Mouse (Mus musculus): ENCODE measurements around the gene Cd55. TPM values are rescaled to one million over a fixed set of nuclear protein-coding genes. Genes with fewer than 3 reads are reported as not detected.

The Cd55 gene
- polyA plus RNA-seq (2012; rRNA removed): 21.1 and 24.2 TPM in 2 replicates

DNA sequence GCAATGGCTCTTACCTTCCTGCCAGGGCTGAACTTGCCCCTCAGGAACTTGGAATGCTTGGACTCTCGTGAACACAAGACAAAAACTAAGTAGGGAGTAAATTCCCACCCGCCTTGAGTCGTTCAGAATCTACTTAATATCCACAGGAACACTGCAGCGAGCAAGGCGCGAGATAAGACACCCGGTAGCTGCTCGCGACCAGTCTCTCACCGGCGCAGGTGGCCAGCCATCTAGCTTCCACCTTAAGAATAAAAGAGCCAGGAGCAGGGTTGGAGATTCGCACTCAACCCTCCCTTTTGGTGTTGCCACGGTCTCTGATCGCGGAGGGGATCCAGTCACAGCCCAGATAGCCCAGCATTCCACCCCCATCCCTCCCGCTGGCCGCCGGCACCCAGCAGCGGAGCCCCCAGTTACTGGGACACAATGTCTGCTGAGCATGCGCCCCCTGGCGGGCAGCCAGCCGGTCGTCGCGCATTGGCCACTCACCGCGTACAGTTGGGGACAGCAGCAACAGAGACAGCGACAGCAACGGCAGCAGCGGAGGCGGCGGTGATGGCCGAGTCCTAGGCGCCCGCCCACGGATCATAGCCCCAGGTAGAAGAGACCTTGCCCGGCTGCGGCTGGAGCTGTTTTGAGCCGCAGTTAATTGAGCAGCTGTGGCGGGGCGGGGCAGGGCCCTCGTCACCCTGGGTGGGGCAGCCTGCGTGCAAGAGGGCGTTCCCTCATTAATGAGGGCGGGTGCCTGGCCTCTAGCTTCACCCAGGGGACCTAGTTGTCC is at the start of gene Cd55:
Cd55 (minus strand) TSS at position 661 of the 778 bp plus-strand sequence.
- TF ChIP-seq POLR2A (IDR thresholded peaks at IDR 0.05; ENCODE audit: borderline replicate concordance, extremely low read depth, low read depth, low read length): peak; percentile 30; the same call in 1 of the 2 replicates
- peak; percentile 48 for TF ChIP-seq CTCF (IDR thresholded peaks at IDR 0.05; ENCODE audit: insufficient read depth, low read length)
- Histone ChIP-seq H3K4me1 (ENCODE audit: control insufficient read depth, insufficient read depth, low read length) (peaks cover 4% of the 10 kb centered on the region; the same call in 1 of the 2 replicates), H3K4me3 (replicated peaks; ENCODE audit: extremely low read depth, low read depth, low read length) (peak within 1 kb of the TSS; percentile 72)
- WGBS: under 1% methylated on average over 45 of the region's 45 CpGs
- DNase-seq: peak; percentile 89

- 43% methylated on average over 3 of the region's 3 CpGs for WGBS
- TF ChIP-seq POLR2A (IDR thresholded peaks at IDR 0.05; ENCODE audit: borderline replicate concordance, extremely low read depth, low read depth, low read length): no peak
- TF ChIP-seq CTCF (IDR thresholded peaks at IDR 0.05; ENCODE audit: insufficient read depth, low read length): no peak
- no peak overlapping the region for H3K4me3 ChIP-seq (replicated peaks; ENCODE audit: extremely low read depth, low read depth, low read length)
- H3K4me1 ChIP-seq (ENCODE audit: control insufficient read depth, insufficient read depth, low read length): no peaks in the 10 kb centered on the region; the same call in 1 of the 2 replicates
- no peak for DNase-seq
Measured at GRCm38 (mm10) chr1:130511823-130512370, 49.4 kb upstream of the Cd55 start.

DNA sequence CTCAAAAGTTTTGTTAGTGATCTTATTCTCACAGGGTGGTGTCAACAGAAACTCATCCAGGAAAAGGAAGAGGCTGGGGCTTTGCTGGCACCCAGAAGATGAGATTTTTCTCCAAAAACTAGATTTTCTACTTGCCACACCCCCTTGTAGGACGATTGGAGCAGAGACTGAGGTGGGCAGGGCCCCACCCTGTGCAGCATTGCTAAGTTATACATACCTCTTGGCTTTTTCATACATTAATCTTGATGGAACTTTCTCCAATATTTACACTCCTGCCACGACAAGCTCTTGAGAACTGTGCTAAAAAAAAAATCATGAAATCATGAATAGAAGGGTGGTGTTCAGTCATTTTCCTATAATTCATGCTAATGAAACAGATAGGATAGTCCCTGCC is 46.4 kb upstream of the Cd55 start:
- Histone ChIP-seq H3K4me1 (ENCODE audit: control insufficient read depth, insufficient read depth, low read length) (no peaks in the 10 kb centered on the region; the same call in 1 of the 2 replicates), H3K4me3 (replicated peaks; ENCODE audit: extremely low read depth, low read depth, low read length) (no peak overlapping the region)
- TF ChIP-seq POLR2A (IDR thresholded peaks at IDR 0.05; ENCODE audit: borderline replicate concordance, extremely low read depth, low read depth, low read length): no peak
- TF ChIP-seq CTCF (IDR thresholded peaks at IDR 0.05; ENCODE audit: insufficient read depth, low read length): no peak
- 40% methylated on average over 2 of the region's 2 CpGs for WGBS
- no peak for DNase-seq

DNA sequence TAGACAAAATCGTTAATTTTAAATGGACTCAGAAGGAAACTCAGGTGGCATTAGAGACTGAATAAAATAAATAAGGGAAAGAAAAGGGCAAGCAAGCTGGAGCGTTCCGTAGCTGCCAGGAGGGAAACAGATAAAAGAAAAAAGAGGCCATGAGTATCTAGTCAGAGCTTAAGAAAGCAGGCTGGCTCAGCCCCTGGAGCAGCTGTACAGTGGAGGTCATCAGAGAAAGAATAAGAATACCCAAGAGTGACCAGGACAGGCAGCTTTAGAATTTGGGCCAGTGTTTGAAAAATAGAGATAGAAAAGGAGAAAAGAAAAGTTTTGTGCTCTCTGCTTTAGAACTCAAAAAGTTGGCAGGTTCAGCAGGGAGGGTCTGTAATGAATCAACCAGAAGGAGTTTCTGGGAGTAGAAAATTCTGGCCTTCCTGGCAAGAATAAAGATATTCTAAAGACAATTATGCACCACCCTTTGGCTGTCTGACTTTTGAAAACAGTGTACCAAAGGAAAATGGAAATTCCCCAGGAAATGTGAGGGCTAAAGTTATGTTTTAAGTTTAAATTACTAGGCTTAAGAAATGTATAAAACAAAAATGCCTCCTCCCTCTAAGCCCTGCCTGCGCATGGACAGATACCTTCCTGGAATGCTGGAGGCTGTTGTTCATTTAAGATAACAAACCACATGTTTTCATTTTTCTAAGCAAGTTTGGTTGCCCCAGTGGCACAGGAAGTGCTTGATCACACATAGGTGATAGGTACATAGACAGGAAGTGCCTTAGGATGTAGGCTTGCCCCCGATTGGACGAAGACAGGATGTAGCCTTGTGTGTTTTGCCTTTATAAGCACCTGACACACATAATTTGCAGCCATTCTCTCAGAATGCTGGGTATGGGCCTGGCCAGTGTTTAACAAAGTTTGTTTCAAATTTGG is 45.7 kb upstream of the Cd55 start:
- no peak for DNase-seq
- H3K4me3 ChIP-seq (replicated peaks; ENCODE audit: extremely low read depth, low read depth, low read length): no peak overlapping the region
- H3K4me1 ChIP-seq (ENCODE audit: control insufficient read depth, insufficient read depth, low read length): no peaks in the 10 kb centered on the region; the same call in 1 of the 2 replicates
- WGBS: 58% methylated on average over 6 of the region's 6 CpGs
- TF ChIP-seq POLR2A (IDR thresholded peaks at IDR 0.05; ENCODE audit: borderline replicate concordance, extremely low read depth, low read depth, low read length) (no peak), CTCF (IDR thresholded peaks at IDR 0.05; ENCODE audit: insufficient read depth, low read length) (no peak)

DNA sequence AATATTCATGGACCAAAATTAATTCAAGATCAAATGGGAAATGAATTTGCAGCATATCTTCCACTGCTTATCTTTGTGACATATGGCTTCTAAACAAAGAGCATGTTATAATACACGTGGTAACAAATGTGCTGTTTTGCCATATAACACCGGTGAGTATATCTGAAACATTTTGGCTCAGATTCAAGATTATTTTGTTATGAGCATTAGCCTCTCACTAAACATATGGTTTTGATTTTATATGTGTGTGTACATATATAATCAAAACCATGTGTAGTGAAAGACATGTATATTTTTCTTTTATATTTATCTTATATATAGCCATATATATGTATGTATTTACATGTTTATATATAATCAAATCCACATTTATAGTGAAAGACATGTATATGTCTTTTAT is 44.9 kb upstream of the Cd55 start:
- no peaks in the 10 kb centered on the region; the same call in 1 of the 2 replicates for H3K4me1 ChIP-seq (ENCODE audit: control insufficient read depth, insufficient read depth, low read length)
- TF ChIP-seq POLR2A (IDR thresholded peaks at IDR 0.05; ENCODE audit: borderline replicate concordance, extremely low read depth, low read depth, low read length): no peak
- DNase-seq: no peak
- no peak overlapping the region for H3K4me3 ChIP-seq (replicated peaks; ENCODE audit: extremely low read depth, low read depth, low read length)
- 47% methylated on average over 2 of the region's 2 CpGs for WGBS

GRCm38 (mm10) chr1:130499962-130500361 is 37.4 kb upstream of the Cd55 start:
- TF ChIP-seq CTCF (IDR thresholded peaks at IDR 0.05; ENCODE audit: insufficient read depth, low read length) (no peak), POLR2A (IDR thresholded peaks at IDR 0.05; ENCODE audit: borderline replicate concordance, extremely low read depth, low read depth, low read length) (no peak)
- no peaks in the 10 kb centered on the region for H3K4me1 ChIP-seq (ENCODE audit: control insufficient read depth, insufficient read depth, low read length)
- WGBS: 66% methylated on average over 2 of the region's 2 CpGs

GRCm38 (mm10) chr1:130498331-130498730 is 35.8 kb upstream of the Cd55 start:
- Histone ChIP-seq H3K4me1 (ENCODE audit: control insufficient read depth, insufficient read depth, low read length) (no peaks in the 10 kb centered on the region), H3K4me3 (replicated peaks; ENCODE audit: extremely low read depth, low read depth, low read length) (no peak overlapping the region)
- DNase-seq: no peak
- TF ChIP-seq POLR2A (IDR thresholded peaks at IDR 0.05; ENCODE audit: borderline replicate concordance, extremely low read depth, low read depth, low read length) (no peak), CTCF (IDR thresholded peaks at IDR 0.05; ENCODE audit: insufficient read depth, low read length) (no peak)

More at GRCm38 (mm10) chr1:130499962-130500361, 37.4 kb upstream of the Cd55 start:
- no peak for DNase-seq
- no peak overlapping the region for H3K4me3 ChIP-seq (replicated peaks; ENCODE audit: extremely low read depth, low read depth, low read length)

- no peak for DNase-seq
- WGBS: 45% methylated on average over 10 of the region's 10 CpGs
- TF ChIP-seq CTCF (IDR thresholded peaks at IDR 0.05; ENCODE audit: insufficient read depth, low read length) (no peak), POLR2A (IDR thresholded peaks at IDR 0.05; ENCODE audit: borderline replicate concordance, extremely low read depth, low read depth, low read length) (no peak)
- Histone ChIP-seq H3K4me3 (replicated peaks; ENCODE audit: extremely low read depth, low read depth, low read length) (no peak overlapping the region), H3K4me1 (ENCODE audit: control insufficient read depth, insufficient read depth, low read length) (no peaks in the 10 kb centered on the region)
Measured at GRCm38 (mm10) chr1:130486816-130487545, 24.4 kb upstream of the Cd55 start.
